Mouse (Mus musculus): Measurements from ENCODE around the gene Minar1.

DNA sequence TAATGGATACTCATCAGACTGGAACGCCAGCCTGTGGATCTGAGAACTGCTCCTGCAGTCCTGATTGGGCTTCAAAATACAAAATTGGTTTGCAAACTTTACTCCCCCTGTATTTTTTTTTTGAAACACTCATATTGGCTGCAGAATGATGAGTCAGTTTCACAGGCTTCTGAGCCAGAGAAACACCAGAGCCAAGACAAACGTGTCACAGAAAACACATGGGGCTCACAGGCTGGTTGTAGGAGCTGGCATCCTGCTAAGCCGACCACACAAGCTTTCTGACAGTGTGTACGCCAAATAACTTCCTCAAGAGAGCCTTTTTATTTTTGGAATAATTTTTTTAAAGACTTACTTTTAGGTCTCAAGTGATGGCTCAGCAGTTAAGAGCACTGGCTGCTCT, 47.0 kb upstream of the Minar1 start:
- no peak for TF ChIP-seq CTCF (IDR thresholded peaks at IDR 0.05; ENCODE audit: low read depth)
- no peak for TF ChIP-seq EP300 (IDR thresholded peaks at IDR 0.05; ENCODE audit: low read depth)
